Mouse (Mus musculus): ENCODE measurements around the gene Col1a2.

Gene Col1a2

GRCm38 (mm10) chr6:4504603-4505131 is at the start of gene Col1a2:
Col1a2 (plus strand) TSS chr6:4504814.
- DNase-seq (ENCODE audit: low spot score): no peak

GRCm38 (mm10) chr6:4455518-4455917 is 49.1 kb upstream of the Col1a2 start:
- DNase-seq (ENCODE audit: low spot score): no peak

GRCm38 (mm10) chr6:4455961-4456617 is 48.5 kb upstream of the Col1a2 start:
- DNase-seq (ENCODE audit: low spot score): no peak

- no peak for DNase-seq (ENCODE audit: low spot score)
Measured at GRCm38 (mm10) chr6:4456691-4457447, 47.7 kb upstream of the Col1a2 start.

DNA sequence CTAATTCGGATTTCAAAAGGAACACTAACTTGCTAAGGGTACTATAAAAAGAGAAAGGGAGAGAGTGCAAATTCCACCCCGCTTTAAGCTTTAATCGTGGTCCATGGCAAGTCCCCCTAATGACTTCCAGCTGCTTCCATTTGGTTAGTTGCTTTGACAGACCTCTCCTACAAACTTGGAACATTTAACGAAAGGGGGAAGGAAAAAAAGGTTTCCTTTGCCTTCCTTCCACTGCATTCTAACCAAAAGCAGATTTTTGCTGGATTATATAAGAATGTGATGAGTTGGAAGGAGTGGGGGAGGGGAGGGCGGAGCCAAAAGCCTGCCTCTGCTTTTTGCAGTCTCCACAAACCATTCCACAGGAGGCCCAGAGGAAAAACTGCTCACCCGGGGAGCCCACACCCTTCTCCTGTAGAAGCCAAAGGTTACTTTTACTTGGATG is 47.0 kb upstream of the Col1a2 start:
- peak; percentile 15 for DNase-seq (ENCODE audit: low spot score)

DNA sequence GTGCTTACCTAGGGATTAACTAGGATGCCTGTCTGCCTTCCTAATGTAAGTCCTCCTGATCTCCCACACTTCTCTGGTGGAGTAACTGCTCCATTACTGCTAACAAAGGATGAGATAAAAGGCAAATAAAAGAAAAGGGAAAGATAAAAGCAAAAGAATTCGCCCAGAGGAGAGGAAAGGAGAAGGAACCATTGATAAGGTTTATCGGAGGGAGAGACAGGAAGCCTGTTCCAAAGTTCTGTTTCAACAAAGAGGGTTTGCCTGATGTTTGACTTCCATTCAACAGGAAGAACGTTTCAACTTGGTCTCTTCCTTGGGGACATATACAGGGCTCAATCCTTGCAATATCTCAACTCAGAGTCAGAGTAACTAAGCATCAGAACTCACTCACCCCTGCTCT is 39.3 kb upstream of the Col1a2 start:
- DNase-seq (ENCODE audit: low spot score): no peak

GRCm38 (mm10) chr6:4483577-4483936 is 21.1 kb upstream of the Col1a2 start:
- no peak for DNase-seq (ENCODE audit: low spot score)

DNA sequence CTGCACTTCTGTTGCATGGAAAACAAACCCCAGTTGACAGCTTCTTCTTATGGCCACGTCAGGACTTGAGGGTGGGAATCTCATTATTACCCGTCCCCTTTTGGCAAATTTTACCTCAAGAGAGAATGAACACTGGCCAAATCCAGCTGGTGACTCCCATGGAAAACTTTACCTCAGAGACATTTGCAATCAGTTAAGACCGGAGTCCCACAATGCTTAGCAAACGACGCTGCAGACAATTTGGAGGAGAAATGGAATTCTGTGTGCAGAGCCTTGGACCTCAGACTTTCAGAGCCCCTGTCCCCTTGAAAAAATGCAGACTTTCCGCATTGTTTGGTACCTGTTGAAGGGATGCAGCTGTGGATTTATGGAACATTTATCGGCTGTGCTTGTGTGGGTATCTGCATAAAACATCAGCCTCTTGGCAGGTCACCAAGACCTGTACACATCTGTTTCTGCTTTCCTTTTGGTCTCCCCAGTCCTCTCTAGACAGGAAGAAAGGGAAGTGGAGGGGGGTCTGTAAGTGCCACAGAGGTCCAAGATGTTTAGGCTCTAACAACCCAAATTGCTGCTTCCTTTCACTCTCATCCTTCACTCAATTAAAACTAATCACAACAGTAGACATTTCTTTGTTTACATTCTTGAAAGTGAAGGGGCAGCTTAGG is 20.5 kb upstream of the Col1a2 start:
- no peak for DNase-seq (ENCODE audit: low spot score)

DNA sequence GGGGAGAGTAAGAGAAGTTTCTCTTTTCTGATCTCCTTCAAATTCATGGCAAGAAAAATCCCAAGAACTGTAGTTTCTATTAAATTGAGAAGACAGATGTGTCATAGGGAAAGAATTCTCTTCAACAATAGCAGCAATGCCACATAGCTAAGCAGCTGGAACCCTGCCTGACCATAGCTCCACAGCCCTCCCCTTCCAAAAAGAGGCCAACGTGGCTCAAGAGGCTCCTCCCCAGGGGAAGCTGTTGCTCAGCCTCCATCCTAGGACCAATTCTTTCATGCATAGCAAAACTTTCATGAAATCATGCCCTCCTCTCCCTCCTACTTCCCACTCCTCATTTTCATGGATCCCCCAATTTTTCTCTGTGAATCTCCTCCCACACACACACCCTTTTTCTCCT is 16.3 kb upstream of the Col1a2 start:
- no peak for DNase-seq (ENCODE audit: low spot score)

- DNase-seq (ENCODE audit: low spot score): no peak
Measured at GRCm38 (mm10) chr6:4488966-4489365, 15.6 kb upstream of the Col1a2 start.

DNA sequence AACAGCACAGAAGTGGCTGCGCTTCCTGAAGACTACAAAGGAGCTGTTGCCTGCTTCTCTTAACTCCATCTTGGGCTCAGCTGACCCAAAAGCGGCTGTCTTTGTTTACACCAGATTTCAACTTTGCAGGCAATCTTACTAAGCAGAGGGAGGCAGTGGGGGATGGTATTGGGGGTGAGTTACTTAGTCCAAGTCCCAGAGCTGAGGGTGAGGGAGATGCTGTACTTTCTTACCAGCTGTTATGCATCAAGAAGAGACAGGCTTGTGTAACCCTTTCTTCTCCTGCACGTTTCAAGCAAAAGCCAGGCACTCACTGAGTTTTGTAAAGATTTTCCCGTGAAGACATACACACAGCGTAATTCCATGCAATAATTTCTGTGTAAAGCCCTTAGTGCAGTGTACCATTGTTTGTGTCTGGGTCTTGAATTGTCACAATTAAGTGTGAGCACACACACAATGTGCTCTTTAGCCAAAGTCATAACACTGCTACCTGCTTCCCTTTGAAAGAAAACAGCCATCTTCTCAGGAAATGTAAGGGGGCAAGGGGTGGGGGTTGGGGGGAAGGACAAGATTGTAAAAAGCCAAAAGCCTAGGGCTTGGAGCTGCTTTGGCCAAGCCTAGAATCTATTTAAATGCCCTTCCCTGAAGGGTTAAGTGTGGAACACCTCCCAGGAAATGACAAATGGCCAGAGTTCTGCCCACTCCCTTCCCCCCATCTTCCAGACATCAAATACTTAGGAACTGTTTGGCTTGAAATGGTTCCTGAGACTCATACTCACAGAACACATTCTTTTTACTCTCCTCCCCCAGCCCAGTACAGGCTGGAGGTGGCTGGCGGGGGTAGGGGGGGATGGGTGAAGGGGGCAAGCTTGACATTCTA is 15.0 kb upstream of the Col1a2 start:
- DNase-seq (ENCODE audit: low spot score): no peak

- DNase-seq (ENCODE audit: low spot score): no peak
Measured at GRCm38 (mm10) chr6:4493666-4494065, 10.9 kb upstream of the Col1a2 start.

GRCm38 (mm10) chr6:4496428-4496827 is 8.2 kb upstream of the Col1a2 start:
- no peak for DNase-seq (ENCODE audit: low spot score)

- DNase-seq (ENCODE audit: low spot score): no peak
Measured at GRCm38 (mm10) chr6:4503106-4503505, 1.5 kb upstream of the Col1a2 start.

DNA sequence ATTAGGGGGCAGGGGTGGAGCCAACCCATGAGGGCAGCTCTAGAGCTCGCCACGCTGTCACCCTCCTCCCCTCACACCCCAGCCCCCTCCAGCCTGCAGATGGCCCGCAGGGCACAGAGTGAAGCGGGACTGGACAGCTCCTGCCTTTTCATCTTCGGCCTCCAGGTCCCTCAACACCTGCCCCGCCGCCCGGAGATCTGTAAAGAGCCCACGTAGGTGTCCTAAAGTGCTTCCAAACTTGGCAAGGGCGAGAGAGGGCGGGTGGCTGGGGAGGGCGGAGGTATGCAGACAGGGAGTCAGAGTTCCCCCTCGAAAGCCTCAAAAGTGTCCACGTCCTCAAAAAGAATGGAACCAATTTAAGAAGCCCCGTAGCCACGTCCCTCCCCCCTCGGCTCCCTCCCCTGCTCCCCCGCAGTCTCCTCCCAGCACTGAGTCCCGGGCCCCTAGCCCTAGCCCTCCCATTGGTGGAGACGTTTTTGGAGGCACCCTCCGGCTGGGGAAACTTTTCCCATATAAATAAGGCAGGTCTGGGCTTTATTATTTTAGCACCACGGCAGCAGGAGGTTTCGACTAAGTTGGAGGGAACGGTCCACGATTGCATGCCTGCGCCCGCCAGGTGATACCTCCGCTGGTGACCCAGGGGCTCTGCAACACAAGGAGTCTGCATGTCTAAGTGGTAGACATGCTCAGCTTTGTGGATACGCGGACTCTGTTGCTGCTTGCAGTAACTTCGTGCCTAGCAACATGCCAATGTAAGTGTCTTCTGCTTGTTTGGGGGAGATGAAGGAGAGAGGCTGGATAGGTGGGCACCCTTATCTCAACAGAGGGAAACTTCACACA is 764 bp downstream of the Col1a2 start:
- no peak for DNase-seq (ENCODE audit: low spot score)

- no peak for DNase-seq (ENCODE audit: low spot score)
Measured at GRCm38 (mm10) chr6:4506106-4506505, 1.5 kb downstream of the Col1a2 start.

DNA sequence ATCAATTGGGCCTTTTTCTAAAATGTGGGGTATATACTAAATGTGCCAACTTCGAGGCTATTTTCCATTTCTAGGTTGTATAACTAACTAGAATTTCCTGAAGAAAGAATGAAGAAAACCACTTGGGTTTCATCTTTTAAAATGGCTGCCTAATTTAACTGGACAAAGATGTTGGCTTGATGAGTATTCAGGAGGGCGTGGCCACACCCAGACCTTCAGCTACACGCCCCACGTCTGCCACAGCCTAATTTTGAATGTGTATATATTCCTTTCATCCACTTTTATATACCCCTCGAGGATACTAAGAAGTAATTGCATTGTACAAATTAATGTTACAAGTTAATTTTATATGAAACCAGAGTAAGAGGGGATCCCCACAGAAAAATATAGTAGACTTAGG is 2.2 kb downstream of the Col1a2 start:
- DNase-seq (ENCODE audit: low spot score): no peak

- DNase-seq (ENCODE audit: low spot score): no peak
Measured at GRCm38 (mm10) chr6:4507323-4507722, 2.7 kb downstream of the Col1a2 start.

DNA sequence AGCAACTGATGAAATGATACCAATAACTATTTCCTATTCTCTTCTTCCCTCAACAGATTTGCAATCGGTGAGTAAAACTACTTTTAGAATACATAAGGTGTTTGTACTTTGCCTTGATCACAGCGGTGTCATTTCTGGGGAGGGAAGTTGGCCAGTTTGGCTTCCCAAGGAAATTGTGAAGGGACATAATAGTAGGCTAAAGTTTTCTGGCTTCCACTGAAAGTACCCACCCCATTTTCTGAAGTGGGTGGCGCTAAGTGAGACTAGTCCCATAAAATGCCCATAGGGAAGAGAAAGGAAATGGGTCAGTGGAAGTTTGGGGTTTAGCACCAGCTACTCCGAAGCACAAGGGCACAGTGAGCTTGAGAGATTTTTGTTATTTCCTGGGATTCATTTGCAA is 3.7 kb downstream of the Col1a2 start:
- DNase-seq (ENCODE audit: low spot score): no peak

DNA sequence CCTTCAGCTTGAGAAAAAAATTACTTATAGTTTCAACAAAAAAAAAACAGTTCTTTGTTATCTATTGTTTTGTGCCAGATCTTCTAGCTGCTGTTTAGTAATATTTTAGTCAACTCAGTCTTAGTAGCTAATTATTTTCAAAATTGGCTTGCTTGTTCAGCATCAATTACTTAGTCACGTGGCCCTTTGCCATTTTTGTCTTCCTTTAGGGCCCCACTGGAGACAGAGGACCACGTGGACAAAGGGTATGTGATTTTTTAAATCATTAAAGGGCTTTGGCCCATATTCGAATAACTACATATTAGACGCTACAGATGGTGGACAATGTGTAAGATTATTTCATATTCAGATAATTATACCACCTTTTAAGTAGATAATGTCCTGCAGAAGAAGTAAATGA is 4.8 kb downstream of the Col1a2 start:
- no peak for DNase-seq (ENCODE audit: low spot score)

GRCm38 (mm10) chr6:4514671-4515070 is 10.1 kb downstream of the Col1a2 start:
- DNase-seq (ENCODE audit: low spot score): no peak
